Mouse (Mus musculus): ENCODE data around the gene Sh3gl2. TPM values are rescaled to one million over a fixed set of nuclear protein-coding genes. Genes with fewer than 3 reads are reported as not detected.

Gene Sh3gl2
- polyA plus RNA-seq, 1 experiment = not detected

DNA sequence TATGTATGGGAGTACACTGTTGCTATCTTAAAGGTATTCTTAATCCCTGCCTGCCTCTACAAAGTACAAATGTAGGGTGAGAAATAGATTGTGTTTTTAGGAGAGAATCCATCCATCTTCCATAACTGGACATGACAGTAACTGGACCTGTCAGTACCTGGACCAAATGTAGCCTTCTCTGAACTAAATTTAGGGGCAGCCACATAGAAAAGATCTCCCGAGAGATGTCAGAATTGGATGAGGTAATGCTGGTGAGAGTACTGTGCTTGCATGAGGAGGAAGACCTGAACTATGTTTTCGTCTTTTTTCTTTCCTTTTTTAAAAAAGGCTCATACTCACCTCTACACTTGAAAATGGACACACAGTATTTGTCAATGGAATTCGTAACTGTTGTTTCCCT, 6.0 kb downstream of the Sh3gl2 start:
- Histone ChIP-seq H3K27ac (replicated peaks; ENCODE audit: low read depth, low read length) (no peak overlapping the region), H3K4me3 (ENCODE audit: insufficient read depth, low read depth, low read length) (no peak overlapping the region), H3K4me1 (ENCODE audit: control insufficient read depth, insufficient read depth, insufficient read length, low read length) (no peaks in the 10 kb centered on the region)

DNA sequence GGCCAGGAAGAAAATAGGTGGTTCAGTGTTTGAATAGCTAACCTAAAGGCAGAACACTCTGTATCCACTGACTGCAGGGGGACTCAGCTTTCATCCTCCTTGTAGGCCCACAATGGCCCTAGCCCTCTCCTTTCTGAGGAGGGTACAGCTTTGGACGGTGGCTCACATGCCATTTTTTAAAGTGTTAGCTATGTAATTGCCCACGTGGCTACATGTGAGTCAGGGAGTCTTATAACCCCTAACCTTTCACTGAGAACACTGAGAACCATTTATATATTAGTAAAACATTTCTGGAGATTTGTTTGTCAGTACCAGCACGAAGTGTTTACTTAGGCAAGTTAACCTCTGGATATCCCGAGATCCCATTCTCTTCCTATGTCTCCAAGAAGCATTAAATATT, 12.1 kb downstream of the Sh3gl2 start:
- Histone ChIP-seq H3K4me1 (ENCODE audit: control insufficient read depth, insufficient read depth, insufficient read length, low read length) (no peaks in the 10 kb centered on the region), H3K27ac (replicated peaks; ENCODE audit: low read depth, low read length) (no peak overlapping the region), H3K4me3 (ENCODE audit: insufficient read depth, low read depth, low read length) (no peak overlapping the region)

- Histone ChIP-seq H3K4me3 (ENCODE audit: insufficient read depth, low read depth, low read length) (no peak overlapping the region), H3K27ac (replicated peaks; ENCODE audit: low read depth, low read length) (no peak overlapping the region), H3K4me1 (ENCODE audit: control insufficient read depth, insufficient read depth, insufficient read length, low read length) (no peaks in the 10 kb centered on the region)
Measured at GRCm38 (mm10) chr4:85222716-85223115, 17.8 kb downstream of the Sh3gl2 start.

DNA sequence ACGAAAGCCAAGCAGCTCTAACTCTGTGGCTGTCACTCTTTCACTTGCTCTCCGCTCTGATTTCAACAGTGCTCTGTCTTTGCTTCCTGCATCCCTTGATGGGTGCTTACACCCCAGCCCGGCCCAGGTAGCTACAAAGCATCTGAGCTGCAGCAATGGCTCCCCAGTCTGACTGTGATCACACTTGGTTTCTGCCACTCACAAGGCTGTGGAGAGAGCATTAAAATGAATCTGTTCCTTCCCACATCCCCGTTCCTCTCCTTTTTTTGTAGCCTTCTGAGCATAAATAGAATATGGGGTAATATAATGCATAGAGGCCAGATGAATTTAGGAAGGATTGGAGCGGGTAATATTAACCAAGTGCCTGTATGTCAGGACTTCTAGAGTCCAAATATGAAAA, 21.8 kb downstream of the Sh3gl2 start:
- Histone ChIP-seq H3K4me3 (ENCODE audit: insufficient read depth, low read depth, low read length) (no peak overlapping the region), H3K27ac (replicated peaks; ENCODE audit: low read depth, low read length) (no peak overlapping the region), H3K4me1 (ENCODE audit: control insufficient read depth, insufficient read depth, insufficient read length, low read length) (no peaks in the 10 kb centered on the region)

GRCm38 (mm10) chr4:85227664-85228588, 23.0 kb downstream of the Sh3gl2 start:
- no peak overlapping the region for H3K4me3 ChIP-seq (ENCODE audit: insufficient read depth, low read depth, low read length)
- H3K4me1 ChIP-seq (ENCODE audit: control insufficient read depth, insufficient read depth, insufficient read length, low read length) = no peaks in the 10 kb centered on the region
- no peak overlapping the region for H3K27ac ChIP-seq (replicated peaks; ENCODE audit: low read depth, low read length)

GRCm38 (mm10) chr4:85228589-85228948, 23.6 kb downstream of the Sh3gl2 start:
- H3K4me3 ChIP-seq (ENCODE audit: insufficient read depth, low read depth, low read length) = no peak overlapping the region
- no peaks in the 10 kb centered on the region for H3K4me1 ChIP-seq (ENCODE audit: control insufficient read depth, insufficient read depth, insufficient read length, low read length)
- no peak overlapping the region for H3K27ac ChIP-seq (replicated peaks; ENCODE audit: low read depth, low read length)

DNA sequence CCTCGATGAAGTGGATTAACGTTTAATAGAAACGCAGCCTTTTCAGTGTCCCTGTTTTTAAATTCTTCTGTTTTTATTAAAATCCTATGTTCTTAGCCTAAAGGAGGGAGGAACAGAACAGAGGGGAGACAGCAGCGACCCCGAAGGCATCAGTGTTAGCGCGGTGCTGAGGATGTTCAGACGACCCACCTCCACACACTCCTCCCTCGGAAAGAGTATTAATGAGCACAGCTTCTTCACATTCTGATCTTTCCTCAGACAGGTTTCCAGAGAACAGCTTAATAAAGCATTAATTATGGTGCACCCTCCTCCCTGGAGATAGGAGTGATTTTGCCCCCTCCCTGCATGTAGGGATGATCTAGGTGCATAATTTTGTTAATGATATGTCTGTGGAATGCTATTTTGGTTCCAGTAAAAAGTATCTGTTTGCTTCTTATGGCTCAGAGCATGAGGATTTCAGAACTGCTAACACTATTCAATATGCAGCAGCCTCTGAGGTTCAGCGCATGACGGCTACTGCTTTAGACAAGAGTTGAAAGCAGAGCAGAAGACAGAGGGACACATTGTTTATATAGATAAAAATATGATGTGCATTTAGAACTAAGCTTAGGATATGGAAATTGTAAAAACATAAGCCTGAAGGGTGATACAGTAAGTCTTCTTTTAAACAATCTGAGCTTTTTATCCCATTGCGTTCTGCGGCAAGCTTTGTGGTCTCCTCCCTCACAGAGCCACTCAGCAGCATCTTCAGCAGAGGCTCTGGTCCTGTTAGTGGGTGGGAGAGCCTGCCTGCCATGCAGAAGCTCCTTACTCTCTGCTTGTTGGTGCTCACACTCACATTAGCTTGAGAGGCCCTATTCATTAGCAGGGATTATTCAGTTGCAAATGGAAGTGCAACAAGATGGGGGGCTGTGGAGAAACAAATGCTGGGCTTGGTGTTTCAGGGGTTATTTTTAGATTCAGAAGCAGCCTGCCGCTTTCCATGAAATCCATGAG, 27.8 kb downstream of the Sh3gl2 start:
- Histone ChIP-seq H3K4me1 (ENCODE audit: control insufficient read depth, insufficient read depth, insufficient read length, low read length) (no peaks in the 10 kb centered on the region), H3K27ac (replicated peaks; ENCODE audit: low read depth, low read length) (no peak overlapping the region), H3K4me3 (ENCODE audit: insufficient read depth, low read depth, low read length) (no peak overlapping the region)

DNA sequence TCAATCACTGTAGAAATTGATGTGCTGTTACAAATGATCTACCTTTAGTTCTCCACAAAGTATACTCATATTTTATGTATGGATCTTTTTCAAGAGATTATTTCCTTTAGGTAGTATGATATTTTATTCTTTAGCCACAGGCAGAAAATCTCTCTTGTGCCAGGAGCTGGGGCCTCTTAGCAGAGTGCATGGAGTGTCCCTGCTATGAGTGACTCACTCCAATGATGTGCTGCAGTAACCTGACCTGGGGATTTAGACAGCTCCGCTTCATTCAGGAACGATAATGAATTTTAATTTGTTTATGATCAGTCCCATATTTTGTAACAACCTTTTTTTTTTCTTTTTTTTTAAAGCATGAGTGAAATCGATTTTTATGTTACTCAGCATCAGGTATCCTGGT, 36.7 kb downstream of the Sh3gl2 start:
- Histone ChIP-seq H3K4me3 (ENCODE audit: insufficient read depth, low read depth, low read length) (no peak overlapping the region), H3K27ac (replicated peaks; ENCODE audit: low read depth, low read length) (no peak overlapping the region)

GRCm38 (mm10) chr4:85242562-85242961, 37.6 kb downstream of the Sh3gl2 start:
- no peaks in the 10 kb centered on the region for H3K4me1 ChIP-seq (ENCODE audit: control insufficient read depth, insufficient read depth, insufficient read length, low read length)
- no peak overlapping the region for H3K27ac ChIP-seq (replicated peaks; ENCODE audit: low read depth, low read length)
- no peak overlapping the region for H3K4me3 ChIP-seq (ENCODE audit: insufficient read depth, low read depth, low read length)

More for the DNA sequence above, 36.7 kb downstream of the Sh3gl2 start:
- no peaks in the 10 kb centered on the region for H3K4me1 ChIP-seq (ENCODE audit: control insufficient read depth, insufficient read depth, insufficient read length, low read length)

DNA sequence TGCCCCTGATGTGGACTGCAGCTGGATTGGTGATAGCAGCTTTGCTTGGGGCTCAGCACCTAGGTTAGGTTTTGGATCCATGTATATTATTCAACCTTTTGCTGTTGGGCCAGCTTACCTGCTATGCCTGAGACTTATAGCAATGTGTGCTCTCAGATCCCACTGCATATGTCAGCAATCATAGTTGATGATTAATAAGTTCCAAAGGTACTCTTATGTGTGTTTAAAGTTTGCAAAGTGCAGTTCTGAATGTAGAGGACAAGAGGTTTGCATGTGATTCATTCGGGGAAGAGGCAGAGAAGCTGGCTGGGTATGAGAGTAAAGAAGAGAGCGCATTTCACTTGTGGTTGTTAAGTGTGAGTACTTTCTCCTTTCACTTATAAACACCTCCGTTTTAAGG, 43.7 kb downstream of the Sh3gl2 start:
- H3K4me1 ChIP-seq (ENCODE audit: control insufficient read depth, insufficient read depth, insufficient read length, low read length) = no peaks in the 10 kb centered on the region
- no peak overlapping the region for H3K4me3 ChIP-seq (ENCODE audit: insufficient read depth, low read depth, low read length)
- H3K27ac ChIP-seq (replicated peaks; ENCODE audit: low read depth, low read length) = no peak overlapping the region

DNA sequence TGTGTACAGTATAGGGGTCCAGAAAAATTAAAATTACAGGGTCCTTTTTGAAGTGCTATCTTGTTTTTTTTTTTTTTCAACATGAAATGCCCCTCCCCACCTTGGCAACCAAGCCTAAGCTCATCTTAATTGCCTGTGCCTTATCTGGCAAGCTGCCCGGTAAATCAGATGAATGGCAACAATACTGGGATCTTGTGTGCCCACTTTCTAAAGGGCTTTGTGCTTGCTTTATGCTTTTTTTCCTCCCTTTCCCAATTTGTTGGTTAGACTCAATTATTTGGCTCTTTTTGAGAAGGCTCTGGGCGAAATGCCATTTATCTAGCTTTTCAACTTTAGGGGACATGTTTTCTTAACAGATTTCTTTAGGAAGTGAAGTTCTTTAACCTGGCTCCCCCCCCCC, 45.3 kb downstream of the Sh3gl2 start:
- H3K4me3 ChIP-seq (ENCODE audit: insufficient read depth, low read depth, low read length) = no peak overlapping the region
- H3K27ac ChIP-seq (replicated peaks; ENCODE audit: low read depth, low read length) = no peak overlapping the region
- H3K4me1 ChIP-seq (ENCODE audit: control insufficient read depth, insufficient read depth, insufficient read length, low read length) = no peaks in the 10 kb centered on the region

GRCm38 (mm10) chr4:85250786-85251185, 45.9 kb downstream of the Sh3gl2 start:
- Histone ChIP-seq H3K4me1 (ENCODE audit: control insufficient read depth, insufficient read depth, insufficient read length, low read length) (no peaks in the 10 kb centered on the region), H3K4me3 (ENCODE audit: insufficient read depth, low read depth, low read length) (no peak overlapping the region), H3K27ac (replicated peaks; ENCODE audit: low read depth, low read length) (no peak overlapping the region)

GRCm38 (mm10) chr4:85255771-85256389, 51.0 kb downstream of the Sh3gl2 start:
- no peak overlapping the region for H3K27ac ChIP-seq (replicated peaks; ENCODE audit: low read depth, low read length)
- no peak overlapping the region for H3K4me3 ChIP-seq (ENCODE audit: insufficient read depth, low read depth, low read length)
- no peaks in the 10 kb centered on the region for H3K4me1 ChIP-seq (ENCODE audit: control insufficient read depth, insufficient read depth, insufficient read length, low read length)

GRCm38 (mm10) chr4:85256461-85257202, 51.7 kb downstream of the Sh3gl2 start:
- Histone ChIP-seq H3K27ac (replicated peaks; ENCODE audit: low read depth, low read length) (no peak overlapping the region), H3K4me1 (ENCODE audit: control insufficient read depth, insufficient read depth, insufficient read length, low read length) (no peaks in the 10 kb centered on the region), H3K4me3 (ENCODE audit: insufficient read depth, low read depth, low read length) (no peak overlapping the region)
